Mouse (Mus musculus) heart, embryonic 14.5 days (tissue): ENCODE results near the gene Xlr4a. TPM values are rescaled to one million over a fixed set of nuclear protein-coding genes. Genes with fewer than 3 reads are reported as not detected.
"Not testable (repeated sequence)": the region's sequence is repeated elsewhere in the genome, so short reads cannot be mapped to it uniquely, and the experiment has no call there.

Source experiments
- ATAC-seq: fragments of 200-750 bp; cut with Nextera tagmentation; 2 replicates; pipeline ENCODE4 v1.8.0; 2017; ENCODE audit warnings: low read depth, moderate TSS enrichment; ENCODE audit not compliant: insufficient number of reproducible peaks, insufficient read depth, low FRiP score
- H3K27ac ChIP-seq, 2 experiments: fragments of 200-500 bp in 1 of 2; fragments of 300-500 bp in 1 of 2; sonication (generic) in 1 of 2; replicated peaks in 1 of 2; 2 replicates each; pipeline ENCODE4 v1.5.1; 2012 to 2014; ENCODE audit warnings: low read depth in 2 of 2, low read length in 2 of 2, control low read depth in 1 of 2, mild to moderate bottlenecking in 1 of 2, mixed read lengths in 1 of 2; ENCODE audit not compliant: control insufficient read depth in 1 of 2, insufficient read depth in 1 of 2
- H3K27me3 ChIP-seq: fragments of 300-500 bp; sonication (generic); 2 replicates; pipeline ENCODE4 v1.6.1; 2014; ENCODE audit warnings: mild to moderate bottlenecking, low read length, control low read depth; ENCODE audit not compliant: control insufficient read depth, insufficient read depth
- H3K36me3 ChIP-seq: fragments of 300-500 bp; sonication (generic); 2 replicates; pipeline ENCODE4 v1.6.1; 2014; ENCODE audit warnings: mild to moderate bottlenecking, control low read depth, low read length, mixed read lengths; ENCODE audit not compliant: control insufficient read depth, insufficient read depth
- H3K4me1 ChIP-seq, 2 experiments: fragments of 200-500 bp in 1 of 2; fragments of 300-500 bp in 1 of 2; sonication (generic) in 1 of 2; 2 replicates each; pipeline ENCODE4 v1.6.1; 2012 to 2014; ENCODE audit warnings: low read length in 2 of 2, control low read depth in 1 of 2, mixed read lengths in 1 of 2; ENCODE audit not compliant: control insufficient read depth in 2 of 2, insufficient read depth in 2 of 2
- H3K4me2 ChIP-seq: fragments of 300-500 bp; sonication (generic); 2 replicates; pipeline ENCODE4 v1.6.1; 2014; ENCODE audit warnings: mild to moderate bottlenecking, low read length
- H3K4me3 ChIP-seq, 2 experiments: fragments of 200-500 bp in 1 of 2; fragments of 300-500 bp in 1 of 2; sonication (generic) in 1 of 2; 2 replicates each; pipeline ENCODE4 v1.5.1; 2012 to 2014; ENCODE audit warnings: low read length in 2 of 2, mild to moderate bottlenecking in 2 of 2, control low read depth in 1 of 2, low read depth in 1 of 2, moderate library complexity in 1 of 2; ENCODE audit not compliant: control insufficient read depth in 1 of 2, insufficient read depth in 1 of 2
- H3K9ac ChIP-seq: fragments of 300-500 bp; sonication (generic); 2 replicates; pipeline ENCODE4 v1.6.1; 2014; ENCODE audit warnings: mild to moderate bottlenecking, low read length
- H3K9me3 ChIP-seq: fragments of 300-500 bp; sonication (generic); 2 replicates; pipeline ENCODE4 v1.6.1; 2016; ENCODE audit warnings: low read length, control low read depth; ENCODE audit not compliant: control insufficient read depth
- WGBS: fragments of 180-500 bp; shearing (Covaris S2); extraction: QIAGEN DNeasy Blood & Tissue Kit; methylation state at CpG from one replicate; pipeline ENCODE4 v1.1.7; 2014; 5-methylcytosine and 5-hydroxymethylcytosine counted together
- polyA plus RNA-seq: library from polyadenylated mRNA; unstranded; fragments of >200 nt; fragmentation: Nextera tagmentation; extraction: Ambion mirVana; gene quantifications from 2 replicates; pipeline ENCODE4 v1.2.1, GENCODE M21; 2014

The Xlr4a gene
- 1.8 TPM in 1 of 2 replicates, not detected in the other for polyA plus RNA-seq

- not testable (repeated sequence) for H3K4me3 ChIP-seq, H3K27me3 ChIP-seq, H3K27ac ChIP-seq, H3K9ac ChIP-seq, H3K4me2 ChIP-seq, H3K36me3 ChIP-seq, ATAC-seq, H3K9me3 ChIP-seq, H3K4me1 ChIP-seq
- WGBS = 77% methylated on average over 17 of the region's 19 CpGs
Observed at GRCm38 (mm10) chrX:73082267-73083055, at the start of gene Xlr4a. Xlr4a (minus strand) TSS chrX:73082478.

- H3K9me3 ChIP-seq, H3K4me2 ChIP-seq, H3K4me3 ChIP-seq, ATAC-seq, H3K4me1 ChIP-seq, H3K27me3 ChIP-seq, H3K9ac ChIP-seq, H3K27ac ChIP-seq, H3K36me3 ChIP-seq: not testable (repeated sequence)
- WGBS = no CpG with 5 or more reads among the region's 12 CpGs
Observed at GRCm38 (mm10) chrX:73122859-73123829, 40.9 kb upstream of the Xlr4a start.

GRCm38 (mm10) chrX:73116747-73117146 is 34.5 kb upstream of the Xlr4a start, which contains the start of gene Gm14685:
Gm14685 (plus strand) TSS chrX:73117047.
- not testable (repeated sequence) for ATAC-seq, H3K4me2 ChIP-seq, H3K4me1 ChIP-seq, H3K36me3 ChIP-seq, H3K27ac ChIP-seq, H3K9ac ChIP-seq, H3K9me3 ChIP-seq, H3K27me3 ChIP-seq, H3K4me3 ChIP-seq
- WGBS = no CpG with 5 or more reads among the region's 7 CpGs

GRCm38 (mm10) chrX:73096941-73097508 is 14.7 kb upstream of the Xlr4a start, which contains the start of gene Xlr3a:
Xlr3a (minus strand) TSS chrX:73097095.
- H3K4me3 ChIP-seq, ATAC-seq, H3K9ac ChIP-seq, H3K4me2 ChIP-seq, H3K27me3 ChIP-seq, H3K36me3 ChIP-seq, H3K9me3 ChIP-seq, H3K4me1 ChIP-seq, H3K27ac ChIP-seq: not testable (repeated sequence)
- 72% methylated on average over 12 of the region's 13 CpGs for WGBS

- H3K4me2 ChIP-seq, H3K4me3 ChIP-seq, H3K4me1 ChIP-seq, ATAC-seq, H3K27ac ChIP-seq, H3K9ac ChIP-seq, H3K9me3 ChIP-seq, H3K27me3 ChIP-seq, H3K36me3 ChIP-seq: not testable (repeated sequence)
- no CpG with 5 or more reads among the region's 5 CpGs for WGBS
Observed at GRCm38 (mm10) chrX:73066765-73067312, 15.4 kb downstream of the Xlr4a start.

- Histone ChIP-seq H3K27ac (no peak within 1 kb of the TSS), H3K36me3 (no peaks in the 10 kb centered on the region), H3K4me2 (peak within 1 kb of the TSS; percentile 46), H3K4me1 (no peaks in the 10 kb centered on the region), H3K9ac (no peak within 1 kb of the TSS), H3K4me3 (no peak within 1 kb of the TSS; a peak in 1 of 4 replicates), H3K9me3 (no peaks in the 10 kb centered on the region), H3K27me3 (no peaks in the 10 kb centered on the region)
- 41% methylated on average over 7 of the region's 7 CpGs for WGBS
- ATAC-seq = no peak
Observed at GRCm38 (mm10) chrX:73064415-73064793, 17.9 kb downstream of the Xlr4a start, which contains the start of gene Pnma3. Pnma3 (plus strand) TSS chrX:73064787.
